In genomic region chr6:8759901-8760300, GRCm38 (mm10) we compare ENCODE assay signal across 18 mouse cellular contexts. TPM values are rescaled to one million over a fixed set of nuclear protein-coding genes. Genes with fewer than 3 reads are reported as not detected.
DNase-seq lines count a peak whose midpoint lies in the region; ATAC-seq and TF ChIP-seq lines count a peak whose summit lies in the region.
"Had no signal": no experiment of that assay in that cellular context is flagged by ENCODE, and none has a peak within 500 bp of the region (broad histone marks: within the 10 kb centered on the region; RNA-seq: fewer than 3 reads in every experiment).

No protein-coding gene starts in this region.

- 71% methylated on average over 1 of the region's 1 CpGs for whole genome bisulfite sequencing in heart, postnatal 0 days

- no peaks in the 10 kb centered on the region for H3K27me3 ChIP-seq in heart, postnatal 0 days (ENCODE audit: control insufficient read depth, insufficient read depth, low read length)
- H3K27me3 ChIP-seq: forebrain, embryonic 13.5 days; hindbrain, embryonic 13.5 days had no signal

- TF ChIP-seq CTCF in heart, postnatal 0 days (IDR thresholded peaks at IDR 0.05; ENCODE audit: low read depth) = no peak

- ATAC-seq in heart, postnatal 0 days (ENCODE audit: insufficient read depth, low read depth) = no peak
- ATAC-seq: forebrain, embryonic 13.5 days; forebrain, postnatal 0 days; hindbrain, postnatal 0 days had no signal

- H3K4me3 ChIP-seq in heart, postnatal 0 days (ENCODE audit: low read depth, low read length) = no peak overlapping the region
- H3K4me3 ChIP-seq: embryonic facial prominence, embryonic 10.5 days; forebrain, embryonic 13.5 days; heart, embryonic 10.5 days; hindbrain, embryonic 13.5 days had no signal

- no peak overlapping the region for H3K4me2 ChIP-seq in heart, postnatal 0 days (ENCODE audit: low read depth, low read length)
- H3K4me2 ChIP-seq: forebrain, embryonic 13.5 days; hindbrain, embryonic 13.5 days had no signal

- no peak overlapping the region for H3K9ac ChIP-seq in heart, postnatal 0 days (replicated peaks; ENCODE audit: low read depth, low read length)
- H3K9ac ChIP-seq: forebrain, embryonic 13.5 days; forebrain, postnatal 0 days; hindbrain, embryonic 13.5 days had no signal

- TF ChIP-seq EP300 in heart, postnatal 0 days (IDR thresholded peaks at IDR 0.05; ENCODE audit: low read depth) = no peak

- intact Hi-C loops in heart, postnatal 10 days (cut with DNase I) = no loop called here

- H3K9me3 ChIP-seq in heart, postnatal 0 days (replicated peaks; ENCODE audit: control insufficient read depth, low read length) = no peaks in the 10 kb centered on the region
- H3K9me3 ChIP-seq: embryonic facial prominence, embryonic 10.5 days; forebrain, embryonic 13.5 days; heart, embryonic 10.5 days; hindbrain, embryonic 13.5 days had no signal

- H3K27ac ChIP-seq in heart, postnatal 0 days (ENCODE audit: low read depth) = peak overlapping the region; percentile 25; the same call in 1 of the 2 replicates
- H3K27ac ChIP-seq: embryonic facial prominence, embryonic 10.5 days; forebrain, embryonic 13.5 days; heart, embryonic 10.5 days; hindbrain, embryonic 13.5 days; hindbrain, postnatal 0 days had no signal

- no peaks in the 10 kb centered on the region for H3K36me3 ChIP-seq in heart, postnatal 0 days (replicated peaks; ENCODE audit: control insufficient read depth, insufficient read depth, low read length)
- H3K36me3 ChIP-seq: embryonic facial prominence, embryonic 10.5 days; heart, embryonic 10.5 days; hindbrain, embryonic 13.5 days had no signal

- DNase-seq in heart, adult 18-20 months = peak; percentile 7 to 18
- no peak for DNase-seq in heart, postnatal 10 days
- DNase-seq in heart, postnatal 0 days (ENCODE audit: low spot score) = no peak
- no peak for DNase-seq in heart, postnatal 4 days
- peak; percentile 46 for DNase-seq in adipocyte (ENCODE audit: low spot score)
- DNase-seq in lung, postnatal 10 days = peak; percentile 16
- DNase-seq in spleen, postnatal 4 days (ENCODE audit: low spot score in 2 of 2) = no peak
- DNase-seq: adrenal gland, postnatal 25 days; cerebellum, adult 2 months; cerebellum, postnatal 10 days; forebrain, postnatal 0 days; gastrocnemius, postnatal 14 days; kidney, adult 11 months had no signal

- peaks cover 4% of the 10 kb centered on the region; the same call in 1 of the 2 replicates for H3K4me1 ChIP-seq in heart, postnatal 0 days (ENCODE audit: control insufficient read depth, insufficient read depth)
- H3K4me1 ChIP-seq: embryonic facial prominence, embryonic 10.5 days; forebrain, embryonic 13.5 days; hindbrain, embryonic 13.5 days had no signal

RNA-seq across cellular contexts. Expression of gene Ica1, which starts 18.4 kb away (rescaled TPM):
- 10 to 100 TPM; 12.1 to 12.6 TPM for total RNA-seq in heart, adult 18-20 months (2021)
- total RNA-seq in heart, postnatal 10 days (2021) = 10 to 100 TPM in 1 of 2 experiments, 1 to 10 TPM in 1; 9.8 to 12.2 TPM
- 3.6 and 5.3 TPM in 2 replicates for total RNA-seq in heart, postnatal 0 days (2014; rRNA removed; ENCODE audit: low replicate concordance)
- 19.8 and 22.2 TPM in 2 replicates for polyA plus RNA-seq in heart, postnatal 0 days (2015; fragmentation: Nextera tagmentation; extraction: Ambion mirVana)
- total RNA-seq in heart, postnatal 4 days (2021) = 10 to 100 TPM; 15.2 to 15.4 TPM

Comparison
In these comparisons a context has a peak if more than half of its experiments do, and no peak if none do; other contexts are left out.
1. DNase-seq: peak in heart, adult 18-20 months (2 of 2), adipocyte (single experiment) and lung, postnatal 10 days (single experiment); none in heart, postnatal 10 days (0 of 2), heart, postnatal 0 days (single experiment), heart, postnatal 4 days (single experiment) and spleen, postnatal 4 days (0 of 2).